Mouse (Mus musculus): ENCODE measurements around the gene Eef1akmt4. TPM values are rescaled to one million over a fixed set of nuclear protein-coding genes. Genes with fewer than 3 reads are reported as not detected.

The Eef1akmt4 gene
- polyA plus RNA-seq (2017; shearing (Covaris generic)) = 10 to 100 TPM; 16.1 to 20.0 TPM

GRCm38 (mm10) chr16:20611357-20612227 is at the start of gene Eef1akmt4, which contains the start of the genes Gm49333 and Alg3:
TSS of gene Eef1akmt4 (plus strand) at chr16:20611593.
TSS of gene Gm49333 (plus strand) at chr16:20611610.
TSS of gene Alg3 (minus strand) at chr16:20611735.

DNA sequence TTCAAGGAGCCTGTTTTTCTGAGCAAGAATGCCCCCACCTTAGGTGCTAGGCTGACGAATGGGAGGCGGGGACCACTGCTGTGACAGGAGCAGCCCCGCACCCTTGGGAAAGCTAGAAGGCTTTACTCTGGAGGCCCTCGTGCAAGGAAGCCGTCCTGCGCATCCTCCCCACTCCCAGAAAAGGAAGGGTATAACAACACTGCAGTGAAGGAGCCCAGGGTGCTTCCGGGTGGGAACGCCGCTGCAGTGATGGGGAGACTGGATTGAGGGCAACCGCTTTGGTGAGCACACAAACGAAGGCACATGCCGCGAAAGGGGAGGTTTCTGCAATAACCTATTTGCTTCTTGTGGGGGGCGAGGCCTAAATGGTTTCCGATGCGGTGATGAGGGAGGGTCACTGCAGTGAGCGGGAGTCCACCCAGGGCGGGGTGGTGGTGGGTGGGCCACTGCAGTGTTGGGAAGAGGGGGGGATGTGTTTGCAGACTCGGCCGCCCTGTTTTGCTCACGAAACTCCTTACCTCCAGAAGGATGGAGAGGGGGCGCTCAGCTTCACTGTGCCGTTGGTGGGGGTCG is 21.9 kb upstream of the Eef1akmt4 start, which contains the start of gene Vwa5b2:
Gene Vwa5b2, plus strand, starts transcription at position 106 of the 573 bp plus-strand sequence.

DNA sequence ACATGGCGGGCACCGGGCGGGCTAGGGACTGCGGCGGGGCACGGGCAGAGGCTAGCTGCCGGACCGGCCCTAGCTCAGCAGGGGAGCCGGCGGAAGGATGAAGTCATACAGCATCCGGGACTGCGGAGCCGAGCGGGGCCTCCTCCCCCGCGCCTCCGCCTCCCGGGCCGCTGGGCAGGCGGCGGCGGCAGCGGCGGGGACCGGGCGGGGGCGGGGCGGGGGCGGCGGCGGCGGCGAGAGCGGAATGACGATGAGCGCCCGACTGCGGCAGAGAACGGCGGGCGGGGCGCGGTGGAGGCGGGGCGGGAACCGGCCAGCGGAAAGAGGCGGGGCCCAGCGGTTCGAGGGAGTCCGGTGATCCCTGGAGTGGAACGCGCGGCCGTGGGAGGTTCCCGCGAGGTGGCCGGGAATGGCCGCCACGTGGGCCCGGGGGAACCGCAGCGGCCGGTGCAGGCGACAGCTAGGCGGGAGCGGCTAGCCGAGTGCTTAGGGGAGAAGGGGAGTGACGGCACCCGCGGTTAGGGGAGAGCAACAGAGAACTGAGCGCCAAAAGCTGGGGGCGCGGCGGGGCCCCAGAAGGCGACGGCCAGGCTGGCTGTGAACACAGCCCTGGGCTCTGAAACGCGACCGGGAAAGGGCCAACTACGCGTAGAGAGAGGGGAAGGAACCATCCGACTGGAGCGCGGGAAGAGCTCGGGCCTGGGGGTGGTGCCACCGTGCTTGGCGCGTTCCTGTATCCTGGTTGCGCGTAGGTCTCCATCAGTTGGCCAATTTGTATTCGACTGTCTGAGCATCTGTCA is 10.0 kb downstream of the Eef1akmt4 start, which contains the start of gene Camk2n2:
Gene Camk2n2, minus strand, starts transcription at position 97 of the 800 bp plus-strand sequence.

DNA sequence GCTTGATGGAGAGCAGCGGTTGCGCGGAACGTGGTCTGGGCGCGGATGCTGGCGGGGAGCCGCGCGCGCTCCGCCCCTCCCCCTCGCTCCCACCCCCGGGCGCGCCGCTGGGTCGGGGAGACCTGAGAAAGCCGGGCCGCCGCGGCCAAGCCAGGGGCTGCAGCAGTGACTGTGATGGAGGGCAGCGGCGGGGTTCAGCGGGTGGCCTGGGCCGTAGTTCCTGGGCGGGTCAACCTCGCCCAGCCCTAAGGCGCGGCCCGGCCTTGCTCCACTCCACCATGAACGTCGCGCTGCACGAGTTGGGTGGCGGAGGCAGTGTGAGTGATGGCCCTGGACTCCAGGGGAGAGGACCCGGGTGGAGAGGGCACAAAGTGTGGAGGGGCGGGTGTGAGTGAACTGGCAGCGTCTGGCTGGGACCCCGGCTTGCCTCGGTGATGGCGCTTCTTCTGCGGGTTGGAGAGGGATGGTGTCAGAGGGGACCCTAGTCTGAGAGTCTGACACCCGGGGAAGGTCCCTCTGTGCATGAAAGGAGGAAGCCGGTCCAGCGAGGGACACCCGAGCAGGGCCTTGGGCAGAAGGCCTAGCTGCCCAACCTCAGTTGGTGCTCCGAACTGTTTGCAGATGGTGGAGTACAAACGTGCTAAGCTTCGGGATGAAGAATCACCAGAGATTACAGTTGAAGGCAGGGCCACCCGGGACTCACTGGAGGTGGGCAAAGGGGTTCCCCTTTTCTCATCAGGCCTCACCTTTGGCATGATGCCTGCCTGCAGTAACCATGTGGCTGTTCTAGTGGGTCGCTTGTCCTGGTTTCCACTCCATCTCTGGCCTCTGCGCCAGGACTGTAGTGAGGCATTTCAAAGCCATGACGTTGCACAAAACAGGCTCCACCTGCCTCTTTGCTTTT is 18.6 kb downstream of the Eef1akmt4 start, which contains the start of gene Ece2:
Gene Ece2, plus strand, starts transcription at position 98 of the 904 bp plus-strand sequence.

DNA sequence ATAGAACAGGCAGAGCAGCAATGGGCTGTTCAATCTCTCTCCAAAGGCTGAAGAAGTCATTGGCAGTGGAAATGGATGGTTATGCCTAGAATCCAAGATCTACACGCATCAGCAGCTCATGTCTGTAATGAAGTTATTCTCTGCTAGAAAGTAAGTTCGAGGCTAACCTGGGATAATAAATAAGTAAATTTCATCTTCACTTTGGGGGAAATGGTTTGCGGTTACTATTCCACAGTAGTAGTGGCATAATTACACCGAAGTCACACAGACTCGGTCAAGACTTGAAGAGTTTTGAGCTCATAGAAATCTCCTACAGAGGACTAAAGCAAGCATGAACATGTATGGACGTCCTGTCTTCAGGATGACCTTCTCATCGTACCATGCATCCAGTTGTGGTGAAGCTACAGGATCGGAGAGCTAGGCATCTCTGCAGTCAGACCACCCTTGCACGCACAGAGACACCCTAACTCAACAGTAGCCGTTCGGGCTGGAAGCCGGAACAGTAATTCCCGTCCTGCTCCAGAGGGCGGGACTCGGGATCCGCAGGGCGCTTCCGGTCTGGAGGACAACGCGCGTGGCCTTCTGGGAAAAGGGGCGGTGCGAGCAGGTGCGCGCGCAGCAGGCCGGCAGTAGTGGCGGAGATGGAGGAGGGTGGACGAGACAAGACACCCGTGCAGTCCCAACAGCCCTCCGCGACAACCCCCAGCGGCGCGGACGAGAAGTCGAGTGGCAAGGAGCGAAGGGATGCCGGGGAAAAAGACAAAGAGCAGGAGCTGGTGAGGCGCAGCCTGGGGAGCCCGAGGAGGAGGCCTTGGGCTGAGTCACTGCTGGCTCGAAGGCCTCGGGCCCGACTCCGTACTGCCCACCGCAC is 39.9 kb downstream of the Eef1akmt4 start, which contains the start of gene Psmd2:
Gene Psmd2, plus strand, starts transcription at position 577 of the 871 bp plus-strand sequence.

GRCm38 (mm10) chr16:20668013-20668412 is 56.6 kb downstream of the Eef1akmt4 start, which contains the start of gene Eif4g1:
TSS of gene Eif4g1 (plus strand) at chr16:20668313.

Other genes with a start within 250 kb of the Eef1akmt4 start
- 10 to 100 TPM; 27.0 to 32.6 TPM for gene Abcc5, start 185.2 kb upstream of the Eef1akmt4 start, polyA plus RNA-seq (2017; shearing (Covaris generic))
- 10 to 100 TPM; 70.2 to 83.7 TPM for gene Eif2b5, start 112.8 kb upstream of the Eef1akmt4 start, polyA plus RNA-seq (2017; shearing (Covaris generic))
- gene Dvl3, start 94.6 kb upstream of the Eef1akmt4 start, polyA plus RNA-seq (2017; shearing (Covaris generic)) = 10 to 100 TPM; 24.1 to 26.7 TPM
- 100 to 1,000 TPM; 385 to 421 TPM for gene Ap2m1, start 76.1 kb upstream of the Eef1akmt4 start, polyA plus RNA-seq (2017; shearing (Covaris generic))
- 100 to 1,000 TPM in 1 of 2 experiments, 10 to 100 TPM in 1; 65.1 to 102 TPM for gene Abcf3, start 63.0 kb upstream of the Eef1akmt4 start, polyA plus RNA-seq (2017; shearing (Covaris generic))
- gene Vwa5b2, start 22.1 kb upstream of the Eef1akmt4 start, polyA plus RNA-seq (2017; shearing (Covaris generic)) = 1 to 10 TPM in 1 of 2 experiments, under 1 TPM in 1; 0.08 to 2.4 TPM
- gene Gm49333, start within 50 bp of the Eef1akmt4 start, polyA plus RNA-seq (2017; shearing (Covaris generic)) = not detected
- 10 to 100 TPM; 39.7 to 42.7 TPM for gene Alg3, start 142 bp downstream of the Eef1akmt4 start, polyA plus RNA-seq (2017; shearing (Covaris generic))
- under 1 TPM; 0.29 to 0.84 TPM for gene Camk2n2, start 9.7 kb downstream of the Eef1akmt4 start, polyA plus RNA-seq (2017; shearing (Covaris generic))
- not detected for gene Ece2, start 18.2 kb downstream of the Eef1akmt4 start, polyA plus RNA-seq (2017; shearing (Covaris generic))
- gene Psmd2, start 40.1 kb downstream of the Eef1akmt4 start, polyA plus RNA-seq (2017; shearing (Covaris generic)) = 100 to 1,000 TPM; 221 to 235 TPM
- gene Eif4g1, start 56.7 kb downstream of the Eef1akmt4 start, polyA plus RNA-seq (2017; shearing (Covaris generic)) = 100 to 1,000 TPM; 104 to 132 TPM
- gene Fam131a, start 81.6 kb downstream of the Eef1akmt4 start, polyA plus RNA-seq (2017; shearing (Covaris generic)) = 1 to 10 TPM; 1.3 to 3.9 TPM
- gene Polr2h, start 106.1 kb downstream of the Eef1akmt4 start, polyA plus RNA-seq (2017; shearing (Covaris generic)) = 10 to 100 TPM; 50.7 to 72.0 TPM
- 1 to 10 TPM; 2.7 to 3.5 TPM for gene Clcn2, start 106.2 kb downstream of the Eef1akmt4 start, polyA plus RNA-seq (2017; shearing (Covaris generic))
- gene Chrd, start 121.5 kb downstream of the Eef1akmt4 start, polyA plus RNA-seq (2017; shearing (Covaris generic)) = not detected
- under 1 TPM in 1 of 2 experiments, not detected in 1; 0.11 TPM for gene Thpo, start 122.9 kb downstream of the Eef1akmt4 start, polyA plus RNA-seq (2017; shearing (Covaris generic))